Mouse (Mus musculus) lung, postnatal 0 days (tissue): ENCODE data around the gene Vrk3. TPM values are rescaled to one million over a fixed set of nuclear protein-coding genes. Genes with fewer than 3 reads are reported as not detected.

Experiments used
- ATAC-seq: fragments of 200-750 bp; cut with Nextera tagmentation; 2 replicates; pipeline ENCODE4 v1.8.0; 2017; ENCODE audit warnings: moderate library complexity
- DNase-seq: peaks from one replicate; pipeline ENCODE4 v3.0.0-alpha.2; 2016; ENCODE audit warnings: low spot score
- H3K27ac ChIP-seq: fragments of 300-500 bp; sonication (generic); 2 replicates; pipeline ENCODE4 v1.5.1; 2014; ENCODE audit warnings: antibody characterized with exemption, mild to moderate bottlenecking, low read length, mixed read lengths
- H3K27me3 ChIP-seq: fragments of 300-500 bp; sonication (generic); replicated peaks from 2 replicates; pipeline ENCODE4 v1.6.1; 2014; ENCODE audit warnings: low read length, mixed read lengths; ENCODE audit not compliant: insufficient read depth
- H3K36me3 ChIP-seq: fragments of 300-500 bp; sonication (generic); 2 replicates; pipeline ENCODE4 v1.6.1; 2014; ENCODE audit warnings: low read length, mixed read lengths; ENCODE audit not compliant: insufficient read depth
- H3K4me1 ChIP-seq: fragments of 300-500 bp; sonication (generic); 2 replicates; pipeline ENCODE4 v1.6.1; 2014; ENCODE audit warnings: antibody characterized with exemption, low read depth, low read length, mixed read lengths; ENCODE audit not compliant: insufficient read depth
- H3K4me2 ChIP-seq: fragments of 300-500 bp; sonication (generic); replicated peaks from 2 replicates; pipeline ENCODE4 v1.6.1; 2014; ENCODE audit warnings: low read depth, mild to moderate bottlenecking, low read length, moderate library complexity, mixed read lengths
- H3K4me3 ChIP-seq: fragments of 300-500 bp; sonication (generic); 2 replicates; pipeline ENCODE4 v1.5.1; 2014; ENCODE audit warnings: low read depth, low read length
- H3K9ac ChIP-seq: fragments of 300-500 bp; sonication (generic); replicated peaks from 2 replicates; pipeline ENCODE4 v1.6.1; 2014; ENCODE audit warnings: low read depth, mild to moderate bottlenecking
- H3K9me3 ChIP-seq: fragments of 300-500 bp; sonication (generic); 2 replicates; pipeline ENCODE4 v1.6.1; 2016; ENCODE audit warnings: low read length, mixed read lengths
- CTCF ChIP-seq: IDR thresholded peaks from 2 replicates; pipeline ENCODE4 v1.5.1; 2016; ENCODE audit warnings: antibody characterized with exemption, mild to moderate bottlenecking
- EP300 ChIP-seq: IDR thresholded peaks from 2 replicates; pipeline ENCODE4 v1.6.1; 2016; ENCODE audit warnings: antibody characterized with exemption, mild to moderate bottlenecking, control low read depth
- WGBS: fragments of 180-500 bp; shearing (Covaris S2); extraction: QIAGEN DNeasy Blood & Tissue Kit; methylation state at CpG from one replicate; pipeline ENCODE4 v1.1.7; 2014; 5-methylcytosine and 5-hydroxymethylcytosine counted together
- polyA plus RNA-seq: library from polyadenylated mRNA; unstranded; fragments of >200 nt; fragmentation: Nextera tagmentation; extraction: Ambion mirVana; gene quantifications from 2 replicates; pipeline ENCODE4 v1.2.1, GENCODE M21; 2015

The Vrk3 gene
- polyA plus RNA-seq, 1 experiment from 2014 or later: 48.3 TPM

DNA sequence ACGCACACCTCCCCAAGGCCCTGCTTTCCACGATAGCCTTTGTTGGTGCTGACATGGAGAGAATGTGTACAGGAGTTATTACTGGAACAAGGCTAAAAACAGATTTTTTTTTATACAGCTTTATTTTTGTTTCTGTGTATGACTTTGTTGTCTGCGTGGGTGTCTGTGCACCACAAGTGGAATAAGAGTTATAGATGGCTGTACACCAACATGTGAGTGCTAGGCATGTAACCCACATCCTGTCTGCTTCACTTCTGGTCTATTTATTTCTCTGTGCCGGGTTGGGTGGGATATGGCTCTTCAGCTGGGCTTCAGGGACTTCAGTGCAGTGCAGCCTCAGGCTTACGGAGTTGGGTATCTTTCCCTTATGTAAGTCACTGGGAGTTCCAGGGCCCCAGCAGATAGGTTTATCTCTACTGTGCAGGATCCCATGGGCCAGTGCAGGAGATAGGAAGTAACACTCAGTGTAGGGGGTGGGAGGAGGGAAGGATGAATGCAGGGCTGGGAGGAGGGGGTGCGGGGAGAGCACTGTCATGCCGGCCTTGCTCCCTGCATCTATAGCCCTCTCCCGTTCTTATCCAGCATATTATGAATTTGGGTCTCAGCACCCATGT, 24.5 kb downstream of the Vrk3 start:
- Histone ChIP-seq H3K36me3 (peaks cover 47% of the 10 kb centered on the region; the same call in 1 of the 2 replicates), H3K4me1 (no peaks in the 10 kb centered on the region), H3K4me3 (no peak overlapping the region), H3K9me3 (no peaks in the 10 kb centered on the region), H3K4me2 (no peak overlapping the region), H3K9ac (no peak overlapping the region), H3K27me3 (no peaks in the 10 kb centered on the region), H3K27ac (no peak overlapping the region)
- TF ChIP-seq CTCF (no peak), EP300 (no peak)
- ATAC-seq (no peak), DNase-seq (no peak)
- 88% methylated on average over 8 of the region's 8 CpGs for WGBS

DNA sequence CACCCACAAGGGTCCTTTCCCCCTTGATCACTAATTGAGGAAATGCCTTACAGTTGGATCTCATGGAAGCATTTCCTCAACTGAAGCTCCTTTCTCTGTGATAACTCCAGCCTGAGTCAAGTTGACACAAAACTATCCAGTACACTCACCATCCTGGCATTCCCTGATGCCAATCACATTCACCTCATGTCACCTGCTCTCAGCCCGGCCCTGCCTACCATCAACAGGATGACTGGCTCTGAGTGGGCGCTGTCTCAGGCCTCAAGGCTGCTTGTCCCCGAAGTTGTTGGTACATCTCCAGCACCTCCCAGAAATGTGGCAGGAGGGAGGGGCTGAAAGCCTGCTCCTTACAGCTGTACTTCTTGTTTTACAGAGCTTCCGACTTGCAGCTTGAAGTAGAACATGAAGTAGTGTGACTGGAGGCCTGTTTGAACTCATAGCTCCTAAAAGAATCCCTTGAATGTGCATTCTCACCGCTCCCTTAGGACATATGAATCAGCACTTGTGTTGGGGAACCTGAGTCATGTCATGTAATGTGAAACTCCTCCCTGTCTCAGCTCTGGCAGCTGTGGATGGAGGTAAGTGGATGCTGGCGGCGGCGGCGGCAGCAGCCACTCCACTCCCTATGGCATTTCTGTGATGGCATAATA, 28.8 kb downstream of the Vrk3 start:
- DNase-seq (peak; percentile 5), ATAC-seq (peak; percentile 38)
- H3K4me2 ChIP-seq: no peak overlapping the region
- peak; percentile 37; the same call in 1 of the 2 replicates for TF ChIP-seq EP300
- TF ChIP-seq CTCF: no peak
- H3K36me3 ChIP-seq: peaks cover 15% of the 10 kb centered on the region; the same call in 1 of the 2 replicates
- no peak overlapping the region for H3K4me3 ChIP-seq
- no peaks in the 10 kb centered on the region for H3K9me3 ChIP-seq
- H3K27ac ChIP-seq: no peak overlapping the region
- WGBS: 78% methylated on average over 9 of the region's 9 CpGs
- no peaks in the 10 kb centered on the region for H3K4me1 ChIP-seq
- no peaks in the 10 kb centered on the region for H3K27me3 ChIP-seq
- no peak overlapping the region for H3K9ac ChIP-seq

DNA sequence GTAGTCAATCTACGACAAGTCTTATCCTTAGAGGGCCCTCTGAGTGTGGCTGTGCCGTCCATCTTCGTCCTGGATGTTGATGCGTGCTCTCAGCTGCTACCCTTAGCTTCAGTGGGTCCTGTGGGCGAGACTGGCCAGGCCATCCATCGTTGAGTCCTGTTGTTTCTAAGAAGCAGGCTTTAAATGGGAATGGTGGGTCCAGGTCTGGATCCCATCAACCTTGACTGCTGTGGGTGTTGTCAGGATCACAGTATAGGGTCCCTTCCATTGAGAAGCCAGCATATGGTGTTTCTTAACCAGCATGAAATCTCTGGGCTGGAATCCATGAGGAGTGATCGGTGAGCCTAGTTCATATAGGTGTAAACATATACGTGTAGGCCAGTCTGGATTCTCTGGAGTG, 31.9 kb downstream of the Vrk3 start:
- Histone ChIP-seq H3K9ac (no peak overlapping the region), H3K4me2 (no peak overlapping the region), H3K4me1 (no peaks in the 10 kb centered on the region), H3K27ac (no peak overlapping the region), H3K9me3 (no peaks in the 10 kb centered on the region), H3K27me3 (no peaks in the 10 kb centered on the region), H3K36me3 (peaks cover 9% of the 10 kb centered on the region; the same call in 1 of the 2 replicates), H3K4me3 (no peak overlapping the region)
- DNase-seq (no peak), ATAC-seq (no peak)
- 79% methylated on average over 8 of the region's 8 CpGs for WGBS
- TF ChIP-seq EP300 (no peak), CTCF (no peak)

DNA sequence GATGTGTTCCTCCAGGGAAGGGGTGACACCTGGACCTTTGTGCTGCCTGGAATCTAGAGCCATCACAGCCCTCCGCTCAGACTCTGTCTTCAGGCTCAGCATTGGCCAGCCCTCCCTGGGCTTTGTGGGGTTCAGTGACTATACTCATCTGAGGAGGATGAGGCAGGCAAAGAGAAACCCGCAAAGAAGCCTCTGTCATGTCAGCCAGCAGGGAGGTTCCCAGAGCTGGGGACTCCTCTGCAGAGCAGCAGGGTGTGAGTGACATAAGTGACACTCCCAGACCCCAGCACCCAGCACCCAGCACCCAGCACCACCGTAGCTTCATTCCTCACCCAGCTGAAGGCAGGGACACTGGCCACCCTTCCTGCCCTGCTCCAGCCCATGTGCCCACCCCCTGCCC, 41.3 kb downstream of the Vrk3 start:
- TF ChIP-seq CTCF: no peak
- TF ChIP-seq EP300: no peak

DNA sequence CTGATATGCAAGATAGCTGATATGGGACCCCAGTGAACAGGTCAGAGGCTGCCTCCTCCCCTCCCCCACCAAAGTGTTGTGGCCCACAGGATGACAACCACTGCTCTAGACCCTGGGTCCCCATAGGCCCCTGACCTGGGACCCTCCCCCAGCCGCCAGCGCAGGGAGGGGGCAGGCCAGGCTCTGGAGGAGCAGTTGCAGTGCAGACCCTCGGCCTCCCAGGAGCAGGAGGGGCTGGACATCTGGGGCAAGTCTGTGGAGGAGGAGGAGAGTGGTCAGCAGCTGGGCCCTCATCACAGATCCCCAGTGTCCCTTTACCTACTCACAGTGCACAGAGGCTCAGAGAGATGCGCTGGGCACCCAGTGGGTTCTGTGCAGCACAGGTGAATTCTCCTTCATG, 41.9 kb downstream of the Vrk3 start:
- H3K27ac ChIP-seq: no peak overlapping the region
- ATAC-seq: no peak
- no peak overlapping the region for H3K9ac ChIP-seq
- H3K4me3 ChIP-seq: no peak overlapping the region
- H3K36me3 ChIP-seq: no peaks in the 10 kb centered on the region
- no peak overlapping the region for H3K4me2 ChIP-seq
- H3K27me3 ChIP-seq: no peaks in the 10 kb centered on the region
- no peak for TF ChIP-seq CTCF
- no peak for TF ChIP-seq EP300
- WGBS: 59% methylated on average over 4 of the region's 4 CpGs
- H3K9me3 ChIP-seq: no peaks in the 10 kb centered on the region
- no peak for DNase-seq
- no peaks in the 10 kb centered on the region for H3K4me1 ChIP-seq

More for the DNA sequence above, 41.3 kb downstream of the Vrk3 start:
- H3K4me1 ChIP-seq: no peaks in the 10 kb centered on the region
- no peak overlapping the region for H3K27ac ChIP-seq
- H3K4me2 ChIP-seq: no peak overlapping the region
- H3K9me3 ChIP-seq: no peaks in the 10 kb centered on the region
- no peak for ATAC-seq
- no peaks in the 10 kb centered on the region for H3K36me3 ChIP-seq
- H3K27me3 ChIP-seq: no peaks in the 10 kb centered on the region
- no peak for DNase-seq
- H3K4me3 ChIP-seq: no peak overlapping the region
- no peak overlapping the region for H3K9ac ChIP-seq
- 50% methylated on average over 2 of the region's 3 CpGs for WGBS

DNA sequence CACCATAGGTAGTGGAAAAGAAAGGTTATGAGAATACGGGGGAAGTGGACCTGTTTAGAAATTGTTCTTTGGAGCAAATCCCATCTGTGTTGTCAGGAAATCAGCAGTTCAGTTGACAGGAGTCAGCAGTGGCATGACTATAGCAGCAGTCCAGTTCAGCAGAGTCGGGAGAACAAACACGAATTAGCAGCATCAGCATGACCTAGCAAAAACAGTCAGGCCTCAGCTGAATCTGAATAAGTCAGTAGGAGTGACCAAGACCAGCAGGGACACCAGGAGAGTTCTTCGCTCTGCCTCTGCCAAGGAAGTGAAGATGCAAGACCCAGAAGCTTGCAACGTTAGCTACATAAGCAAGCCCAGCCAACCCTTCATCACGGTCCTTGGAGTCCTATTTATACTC, 44.6 kb downstream of the Vrk3 start:
- no peak for TF ChIP-seq EP300
- no peak for TF ChIP-seq CTCF
- Histone ChIP-seq H3K9ac (no peak overlapping the region), H3K4me3 (no peak overlapping the region), H3K27ac (no peak overlapping the region), H3K27me3 (no peaks in the 10 kb centered on the region), H3K4me1 (no peaks in the 10 kb centered on the region), H3K4me2 (no peak overlapping the region), H3K36me3 (no peaks in the 10 kb centered on the region), H3K9me3 (no peaks in the 10 kb centered on the region)
- DNase-seq: no peak
- 77% methylated on average over 6 of the region's 6 CpGs for WGBS
- no peak for ATAC-seq
